Mouse (Mus musculus): ENCODE measurements around the gene Olfr1185-ps1.
"Not testable (repeated sequence)": the region's sequence is repeated elsewhere in the genome, so short reads cannot be mapped to it uniquely, and the experiment has no call there.

Olfr1185-ps1 gene

GRCm38 (mm10) chr2:88493020-88493419 lies at the start of gene Olfr1185-ps1:
Olfr1185-ps1 (plus strand) TSS chr2:88493320.
- DNase-seq = no peak

GRCm38 (mm10) chr2:88449031-88449430 lies 44.1 kb upstream of the Olfr1185-ps1 start, which contains the start of gene Gm13757:
Gm13757 (minus strand) TSS chr2:88449131.
- DNase-seq = no peak

- not testable (repeated sequence) for DNase-seq
Observed at GRCm38 (mm10) chr2:88454567-88454966, 38.6 kb upstream of the Olfr1185-ps1 start, which contains the start of gene Olfr1183. Olfr1183 (plus strand) TSS chr2:88454867.

GRCm38 (mm10) chr2:88483298-88483697 lies 9.8 kb upstream of the Olfr1185-ps1 start, which contains the start of gene Olfr1184:
Olfr1184 (plus strand) TSS chr2:88483598.
- DNase-seq = no peak

- DNase-seq = no peak
Observed at GRCm38 (mm10) chr2:88518251-88518650, 25.1 kb downstream of the Olfr1185-ps1 start, which contains the start of gene Olfr1186. Olfr1186 (plus strand) TSS chr2:88518551.

- no peak for DNase-seq
Observed at GRCm38 (mm10) chr2:88525720-88526119, 32.6 kb downstream of the Olfr1185-ps1 start.

Measured in thymus, postnatal 14 days (tissue).